8 mouse cellular contexts compared by ENCODE assay signal in the genomic region with DNA sequence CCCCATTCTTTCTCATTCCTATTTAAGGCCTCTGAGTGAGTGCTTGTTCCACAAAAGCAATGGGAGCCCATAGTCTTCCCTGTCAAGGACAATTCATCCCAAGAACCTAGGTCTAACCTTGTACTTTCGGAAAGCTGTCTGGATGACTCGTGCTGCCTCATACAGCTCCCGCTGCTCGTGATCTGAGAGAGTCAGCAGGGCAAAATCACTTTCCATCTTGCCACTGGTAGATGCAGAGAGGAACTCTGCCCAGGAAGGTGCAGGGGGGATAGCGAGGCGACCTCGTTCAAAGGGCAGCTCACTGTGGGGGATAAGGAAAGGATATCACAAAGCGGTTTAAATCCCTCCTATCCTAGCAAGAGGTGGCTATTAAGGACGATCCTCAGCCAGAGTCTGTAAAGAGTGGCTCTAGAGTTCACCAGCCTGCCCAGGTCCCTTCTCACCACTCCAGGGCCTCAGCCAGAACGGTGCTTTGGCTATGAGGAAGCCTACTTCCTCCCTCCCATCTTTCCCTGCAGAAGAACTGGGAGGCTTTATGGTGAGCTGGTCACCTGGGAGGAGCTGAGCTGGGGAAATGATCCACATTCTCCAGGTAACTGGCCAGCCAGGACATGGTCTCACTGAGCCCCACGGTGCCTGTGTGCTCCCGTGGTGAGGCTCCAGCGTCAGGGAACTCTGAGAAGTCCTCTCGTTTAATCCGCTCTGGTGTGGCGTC. TPM values are rescaled to one million over a fixed set of nuclear protein-coding genes. Genes with fewer than 3 reads are reported as not detected.
DNase-seq lines count a peak whose midpoint lies in the region; ATAC-seq and TF ChIP-seq lines count a peak whose summit lies in the region.
"Had no signal": no experiment of that assay in that cellular context is flagged by ENCODE, and none has a peak within 500 bp of the region (broad histone marks: within the 10 kb centered on the region; RNA-seq: fewer than 3 reads in every experiment).

No protein-coding gene starts in this region.

- peaks cover 24% of the 10 kb centered on the region for H3K79me2 ChIP-seq in C2C12 (ENCODE audit: control insufficient read depth, insufficient read depth)

- TF ChIP-seq CTCF in hindbrain, postnatal 0 days (IDR thresholded peaks at IDR 0.05; ENCODE audit: low read depth), result no peak
- TF ChIP-seq CTCF in C2C12 (IDR thresholded peaks at IDR 0.05; ENCODE audit: control insufficient read depth, insufficient read depth, insufficient read length) (no peak), ES-Bruce4 (IDR thresholded peaks at IDR 0.05; ENCODE audit: low read depth, low read length) (no peak)

- no peak for DNase-seq in hindbrain, postnatal 0 days (ENCODE audit: low spot score)
- DNase-seq in kidney, postnatal 14 days, result peak; percentile 36
- DNase-seq in testis, postnatal 10 days (ENCODE audit: low spot score), result no peak

- H3K9ac ChIP-seq in hindbrain, embryonic 12.5 days, result no peak overlapping the region
- no peak overlapping the region; the same call in 1 of the 2 replicates for H3K9ac ChIP-seq in hindbrain, postnatal 0 days (replicated peaks; ENCODE audit: low read length)
- H3K9ac ChIP-seq in ES-Bruce4 (ENCODE audit: low read depth, poor library complexity, severe bottlenecking), result peak overlapping the region; percentile 84; the same call in 1 of the 2 replicates
- H3K9ac ChIP-seq: liver, embryonic 15.5 days had no signal

- 84% methylated on average over 16 of the region's 16 CpGs for WGBS in hindbrain, embryonic 12.5 days
- 83% methylated on average over 16 of the region's 16 CpGs for WGBS in hindbrain, postnatal 0 days

- H3K27ac ChIP-seq in hindbrain, embryonic 12.5 days, result no peak overlapping the region
- no peak overlapping the region for H3K27ac ChIP-seq in hindbrain, postnatal 0 days
- no peak overlapping the region for H3K27ac ChIP-seq in ES-Bruce4 (ENCODE audit: insufficient read depth, low read length)
- H3K27ac ChIP-seq: liver, embryonic 15.5 days had no signal

- peaks cover 16% of the 10 kb centered on the region for H3K79me3 ChIP-seq in C2C12 (ENCODE audit: low read depth)

- H3K36me3 ChIP-seq in hindbrain, embryonic 12.5 days, result peaks cover 33% of the 10 kb centered on the region
- H3K36me3 ChIP-seq in hindbrain, postnatal 0 days (ENCODE audit: insufficient read depth, low read length), result peaks cover 8% of the 10 kb centered on the region; the same call in 1 of the 2 replicates
- H3K36me3 ChIP-seq in C2C12 (ENCODE audit: control insufficient read depth, insufficient read depth) (peaks cover 28% of the 10 kb centered on the region), ES-Bruce4 (ENCODE audit: control insufficient read depth, insufficient read depth, low read length, poor library complexity, severe bottlenecking) (peaks cover 6% of the 10 kb centered on the region)

- TF ChIP-seq EP300 in ES-Bruce4 (IDR thresholded peaks at IDR 0.05; ENCODE audit: insufficient read depth, low read depth, low read length), result no peak

- no peak for TF ChIP-seq POLR2A in ES-Bruce4 (IDR thresholded peaks at IDR 0.05; ENCODE audit: insufficient read depth, low read length)

- ATAC-seq in hindbrain, embryonic 12.5 days (ENCODE audit: low FRiP score), result no peak
- ATAC-seq in hindbrain, postnatal 0 days, result no peak
- ATAC-seq in megakaryocyte, adult 5-6 weeks (ENCODE audit: poor library complexity, severe bottlenecking), result no peak

- no peak overlapping the region for H3ac ChIP-seq in C2C12 (ENCODE audit: control insufficient read depth, insufficient read length, low read depth)

- peaks cover 27% of the 10 kb centered on the region for H3K4me1 ChIP-seq in hindbrain, embryonic 12.5 days
- H3K4me1 ChIP-seq in hindbrain, postnatal 0 days (ENCODE audit: insufficient read depth, low read length), result peaks cover 4% of the 10 kb centered on the region; the same call in 1 of the 2 replicates
- H3K4me1 ChIP-seq in ES-Bruce4 (ENCODE audit: control insufficient read depth, insufficient read depth, low read length), result peaks cover 2% of the 10 kb centered on the region

- no peaks in the 10 kb centered on the region for H3K27me3 ChIP-seq in hindbrain, embryonic 12.5 days
- no peaks in the 10 kb centered on the region for H3K27me3 ChIP-seq in hindbrain, postnatal 0 days (ENCODE audit: insufficient read depth, low read length)
- H3K27me3 ChIP-seq in C2C12 (ENCODE audit: control insufficient read depth, insufficient read depth, insufficient read length) (no peaks in the 10 kb centered on the region), ES-Bruce4 (ENCODE audit: control insufficient read depth, insufficient read depth, low read length, poor library complexity, severe bottlenecking) (no peaks in the 10 kb centered on the region)
- H3K27me3 ChIP-seq: liver, embryonic 15.5 days had no signal

- peak overlapping the region; percentile 85; the same call in 1 of the 2 replicates for H3K4me2 ChIP-seq in hindbrain, embryonic 12.5 days (replicated peaks)
- no peak overlapping the region for H3K4me2 ChIP-seq in hindbrain, postnatal 0 days (ENCODE audit: low read depth, low read length)

- H3K4me3 ChIP-seq in hindbrain, embryonic 12.5 days, result no peak overlapping the region
- no peak overlapping the region for H3K4me3 ChIP-seq in hindbrain, postnatal 0 days (ENCODE audit: low read length)
- H3K4me3 ChIP-seq in C2C12 (ENCODE audit: insufficient read depth, poor library complexity, severe bottlenecking) (no peak overlapping the region), ES-Bruce4 (ENCODE audit: low read depth, low read length) (no peak overlapping the region)

- no peaks in the 10 kb centered on the region for H3K9me3 ChIP-seq in hindbrain, embryonic 12.5 days (replicated peaks)
- no peaks in the 10 kb centered on the region for H3K9me3 ChIP-seq in hindbrain, postnatal 0 days (ENCODE audit: low read length)
- no peaks in the 10 kb centered on the region for H3K9me3 ChIP-seq in ES-Bruce4 (replicated peaks; ENCODE audit: control insufficient read depth, insufficient read depth, low read length, poor library complexity, severe bottlenecking)
- H3K9me3 ChIP-seq: liver, embryonic 15.5 days had no signal

TF ChIP-seq in C2C12, 6 proteins besides CTCF, POLR2A, EP300 and RAD21:
- TF ChIP-seq USF1 (IDR thresholded peaks at IDR 0.05; ENCODE audit: low read depth) (peak; percentile 7), MYOG (IDR thresholded peaks at IDR 0.05; ENCODE audit: control insufficient read depth, extremely low read depth, insufficient read length) (no peak)

RNA-seq across cellular contexts. Expression of a gene that starts 2.3 kb away (rescaled TPM):
- polyA plus RNA-seq in hindbrain, embryonic 12.5 days (2016; fragmentation: Nextera tagmentation; extraction: Ambion mirVana), result 143 and 144 TPM in 2 replicates
- total RNA-seq in hindbrain, postnatal 0 days (2014; rRNA removed), result 31.9 and 43.1 TPM in 2 replicates
- 138 and 142 TPM in 2 replicates for polyA plus RNA-seq in hindbrain, postnatal 0 days (2015; fragmentation: Nextera tagmentation; extraction: Ambion mirVana)
- 75.4 TPM for polyA plus RNA-seq in C2C12 (2012; fragmentation: generic; extraction: Trizol)
- polyA plus RNA-seq in ES-Bruce4 (2011; ENCODE audit: insufficient read depth, insufficient read length, low read depth, missing spikeins), result 195 and 218 TPM in 2 replicates
- total RNA-seq in megakaryocyte, adult 5-6 weeks (2015), result 78.5 and 83.3 TPM in 2 replicates
- total RNA-seq in megakaryocyte, adult 5-6 weeks (2017), result 67.0 and 83.5 TPM in 2 replicates

RNA-seq across cellular contexts. Expression of a gene that starts 14.5 kb away (rescaled TPM):
- polyA plus RNA-seq in hindbrain, embryonic 12.5 days (2016; fragmentation: Nextera tagmentation; extraction: Ambion mirVana), result 14.9 and 18.5 TPM in 2 replicates
- 12.4 and 17.7 TPM in 2 replicates for total RNA-seq in hindbrain, postnatal 0 days (2014; rRNA removed)
- 5.9 and 8.3 TPM in 2 replicates for polyA plus RNA-seq in hindbrain, postnatal 0 days (2015; fragmentation: Nextera tagmentation; extraction: Ambion mirVana)
- polyA plus RNA-seq in C2C12 (2012; fragmentation: generic; extraction: Trizol) (1,151 TPM), ES-Bruce4 (2011; ENCODE audit: insufficient read depth, insufficient read length, low read depth, missing spikeins) (14.7 and 15.7 TPM in 2 replicates)
- 6.3 and 7.8 TPM in 2 replicates for total RNA-seq in megakaryocyte, adult 5-6 weeks (2015)
- total RNA-seq in megakaryocyte, adult 5-6 weeks (2017), result 5.9 and 8.2 TPM in 2 replicates

RNA-seq across cellular contexts. Expression of a gene that starts 16.4 kb away (rescaled TPM):
- 15.2 and 15.7 TPM in 2 replicates for polyA plus RNA-seq in hindbrain, embryonic 12.5 days (2016; fragmentation: Nextera tagmentation; extraction: Ambion mirVana)
- 23.2 and 26.7 TPM in 2 replicates for total RNA-seq in hindbrain, postnatal 0 days (2014; rRNA removed)
- polyA plus RNA-seq in hindbrain, postnatal 0 days (2015; fragmentation: Nextera tagmentation; extraction: Ambion mirVana), result 24.5 and 24.6 TPM in 2 replicates
- 9.0 TPM for polyA plus RNA-seq in C2C12 (2012; fragmentation: generic; extraction: Trizol)
- 10.0 and 12.8 TPM in 2 replicates for polyA plus RNA-seq in ES-Bruce4 (2011; ENCODE audit: insufficient read depth, insufficient read length, low read depth, missing spikeins)
- total RNA-seq in megakaryocyte, adult 5-6 weeks (2015), result 24.5 and 27.0 TPM in 2 replicates
- total RNA-seq in megakaryocyte, adult 5-6 weeks (2017), result 6.4 and 12.5 TPM in 2 replicates

RNA-seq across cellular contexts. Expression of a gene that starts 17.0 kb away (rescaled TPM):
- polyA plus RNA-seq in hindbrain, embryonic 12.5 days (2016; fragmentation: Nextera tagmentation; extraction: Ambion mirVana), result 1,190 and 1,267 TPM in 2 replicates
- 460 and 560 TPM in 2 replicates for total RNA-seq in hindbrain, postnatal 0 days (2014; rRNA removed)
- 606 and 634 TPM in 2 replicates for polyA plus RNA-seq in hindbrain, postnatal 0 days (2015; fragmentation: Nextera tagmentation; extraction: Ambion mirVana)
- polyA plus RNA-seq in C2C12 (2012; fragmentation: generic; extraction: Trizol), result 4,207 TPM
- polyA plus RNA-seq in ES-Bruce4 (2011; ENCODE audit: insufficient read depth, insufficient read length, low read depth, missing spikeins), result 630 and 707 TPM in 2 replicates
- 1,800 and 1,907 TPM in 2 replicates for total RNA-seq in megakaryocyte, adult 5-6 weeks (2015)
- total RNA-seq in megakaryocyte, adult 5-6 weeks (2017), result 869 and 896 TPM in 2 replicates

RNA-seq across cellular contexts. Expression of a gene that starts 24.2 kb away (rescaled TPM):
- 145 and 148 TPM in 2 replicates for polyA plus RNA-seq in hindbrain, embryonic 12.5 days (2016; fragmentation: Nextera tagmentation; extraction: Ambion mirVana)
- 154 and 160 TPM in 2 replicates for total RNA-seq in hindbrain, postnatal 0 days (2014; rRNA removed)
- polyA plus RNA-seq in hindbrain, postnatal 0 days (2015; fragmentation: Nextera tagmentation; extraction: Ambion mirVana), result 168 and 171 TPM in 2 replicates
- polyA plus RNA-seq in C2C12 (2012; fragmentation: generic; extraction: Trizol) (136 TPM), ES-Bruce4 (2011; ENCODE audit: insufficient read depth, insufficient read length, low read depth, missing spikeins) (45.0 and 48.0 TPM in 2 replicates)
- 78.9 and 93.0 TPM in 2 replicates for total RNA-seq in megakaryocyte, adult 5-6 weeks (2015)
- total RNA-seq in megakaryocyte, adult 5-6 weeks (2017), result 63.4 and 66.1 TPM in 2 replicates

Comparison
In these comparisons a context has a peak if more than half of its experiments do, and no peak if none do; other contexts are left out.
1. RNA of a gene that starts 14.5 kb away (polyA plus RNA-seq): 1,151 TPM in C2C12 (single experiment); 14.7 to 15.7 TPM in ES-Bruce4, 14.9 to 18.5 TPM in hindbrain, embryonic 12.5 days and 5.9 to 8.3 TPM in hindbrain, postnatal 0 days; every median in the first group is over 10 times any median in the second.